Mouse (Mus musculus) myocyte (in vitro differentiated cells): ENCODE results near the gene Chd1.

ENCODE experiments used
- E2F4 ChIP-seq: IDR thresholded peaks from one replicate; pipeline ENCODE4 v1.6.1; 2011; ENCODE audit warnings: mild to moderate bottlenecking, control low read depth, moderate library complexity; ENCODE audit not compliant: insufficient read depth
- MAX ChIP-seq: IDR thresholded peaks from one replicate; pipeline ENCODE4 v1.6.1; 2011; ENCODE audit warnings: low read depth, mild to moderate bottlenecking, control low read depth
- MYOD1 ChIP-seq, 3 experiments: IDR thresholded peaks; one replicate each; pipeline ENCODE4 v1.6.1; 2011; ENCODE audit warnings: control low read depth in 2 of 3, low read depth in 2 of 3, mild to moderate bottlenecking in 2 of 3, moderate library complexity in 1 of 3; ENCODE audit not compliant: insufficient read length in 2 of 3, control insufficient read depth in 1 of 3
- MYOG ChIP-seq, 3 experiments: IDR thresholded peaks; one replicate each; pipeline ENCODE4 v1.6.1; 2011; ENCODE audit warnings: control low read depth in 2 of 3, low read depth in 2 of 3, mild to moderate bottlenecking in 2 of 3; ENCODE audit not compliant: insufficient read length in 2 of 3, control insufficient read depth in 1 of 3, insufficient read depth in 1 of 3
- POLR2A ChIP-seq: IDR thresholded peaks from one replicate; pipeline ENCODE4 v1.6.1; 2011; ENCODE audit warnings: low read depth, mild to moderate bottlenecking, control low read depth, moderate library complexity; ENCODE audit not compliant: insufficient read length
- POLR2AphosphoS2 ChIP-seq: IDR thresholded peaks from one replicate; pipeline ENCODE4 v1.6.1; 2011; ENCODE audit warnings: low read depth, control low read depth; ENCODE audit not compliant: insufficient read length
- REST ChIP-seq: IDR thresholded peaks from one replicate; pipeline ENCODE4 v1.6.1; 2011; ENCODE audit warnings: mild to moderate bottlenecking, control low read depth, moderate library complexity; ENCODE audit not compliant: insufficient read depth, insufficient read length
- SRF ChIP-seq: IDR thresholded peaks from one replicate; pipeline ENCODE4 v1.6.1; 2011; ENCODE audit warnings: low read depth; ENCODE audit not compliant: control insufficient read depth, insufficient read length
- TCF12 ChIP-seq: IDR thresholded peaks from one replicate; pipeline ENCODE4 v1.6.1; 2011; ENCODE audit warnings: mild to moderate bottlenecking, control low read depth; ENCODE audit not compliant: poor library complexity, insufficient read depth, severe bottlenecking
- USF1 ChIP-seq: IDR thresholded peaks from one replicate; pipeline ENCODE4 v1.6.1; 2011; ENCODE audit warnings: low read depth, mild to moderate bottlenecking, control low read depth, moderate library complexity

DNA sequence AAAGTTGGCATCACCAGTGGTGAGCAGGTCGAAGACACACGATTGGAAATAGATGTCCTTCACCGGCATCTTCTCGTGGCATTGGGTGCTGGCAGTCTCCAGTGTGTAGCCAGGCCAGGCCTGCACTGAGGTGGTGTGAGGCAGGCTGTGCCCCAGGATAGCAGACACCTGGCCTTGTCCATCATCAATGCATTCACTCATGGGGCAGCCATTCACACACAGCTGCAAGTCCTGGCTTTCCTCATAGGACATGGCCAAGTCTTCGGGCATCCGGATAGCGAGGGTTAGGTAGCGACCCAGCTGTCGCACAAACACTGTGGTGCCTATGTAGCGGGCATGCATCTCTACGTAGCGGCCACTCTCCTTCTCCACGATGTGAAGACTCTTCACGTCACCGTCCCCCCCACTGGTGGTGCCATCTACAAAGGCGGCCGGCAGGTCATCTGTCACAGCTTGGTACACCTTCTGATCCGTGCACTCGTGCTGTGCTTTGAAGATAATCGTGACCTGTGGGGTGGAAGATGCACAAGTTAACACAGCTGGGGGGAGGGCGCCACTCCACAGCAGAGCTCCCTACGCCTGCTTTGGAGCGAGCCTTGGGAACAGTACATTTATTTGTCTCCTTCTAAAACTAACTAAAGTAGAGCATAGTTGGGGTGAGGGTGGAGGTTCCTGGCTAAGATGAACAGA lies 102.7 kb downstream of the Chd1 start:
- TF ChIP-seq POLR2A = no peak
- peak; percentile 67 to 99 (median 99) for TF ChIP-seq MYOD1 (IDR thresholded peaks at IDR 0.05; ENCODE audit: control insufficient read depth in 1 of 3, insufficient read length in 2 of 3, low read depth in 2 of 3)
- TF ChIP-seq MAX = no peak
- no peak for TF ChIP-seq USF1
- peak; percentile 11 for TF ChIP-seq TCF12
- no peak for TF ChIP-seq POLR2AphosphoS2
- peak in 2 of 3 experiments; percentile 69 for TF ChIP-seq MYOG (IDR thresholded peaks at IDR 0.05; ENCODE audit: control insufficient read depth in 1 of 3, insufficient read depth in 1 of 3, insufficient read length in 2 of 3, low read depth in 2 of 3)
- no peak for TF ChIP-seq REST
- no peak for TF ChIP-seq SRF
- TF ChIP-seq E2F4 = no peak
